Mouse (Mus musculus) liver, embryonic 14.5 days (tissue): Measurements from ENCODE around the gene Pola1. TPM values are rescaled to one million over a fixed set of nuclear protein-coding genes. Genes with fewer than 3 reads are reported as not detected.
A peak's percentile ranks its signal among the peaks of the same experiment; 100 is the strongest.

Experiments used
- ATAC-seq: fragments of 200-750 bp; cut with Nextera tagmentation; 2 replicates; pipeline ENCODE4 v1.8.0; 2017; ENCODE audit warnings: moderate number of reproducible peaks, mild to moderate bottlenecking, moderate library complexity; ENCODE audit not compliant: insufficient read depth
- DNase-seq, 3 experiments: peaks; one replicate each; pipeline ENCODE4 v3.0.0-alpha.2; 2012 to 2013; ENCODE audit warnings: low read depth in 3 of 3, low spot score in 3 of 3
- H3K27ac ChIP-seq: fragments of 300-500 bp; sonication (generic); 2 replicates; pipeline ENCODE4 v1.5.1; 2014; ENCODE audit warnings: moderate library complexity, mild to moderate bottlenecking, control low read depth, inconsistent platforms
- H3K27me3 ChIP-seq: fragments of 300-500 bp; sonication (generic); 2 replicates; pipeline ENCODE4 v1.6.1; 2014; ENCODE audit warnings: mild to moderate bottlenecking, low read length, moderate library complexity; ENCODE audit not compliant: control insufficient read depth, insufficient read depth
- H3K36me3 ChIP-seq: fragments of 300-500 bp; sonication (generic); replicated peaks from 2 replicates; pipeline ENCODE4 v1.6.1; 2014; ENCODE audit warnings: low read depth; ENCODE audit not compliant: control insufficient read depth, insufficient read depth
- H3K4me1 ChIP-seq, 2 experiments: fragments of 200-500 bp in 1 of 2; fragments of 300-500 bp in 1 of 2; sonication (generic) in 1 of 2; replicated peaks; 2 replicates each; pipeline ENCODE4 v1.6.1; 2012 to 2014; ENCODE audit warnings: antibody characterized with exemption in 1 of 2, inconsistent platforms in 1 of 2, low read length in 1 of 2; ENCODE audit not compliant: control insufficient read depth in 2 of 2, insufficient read depth in 2 of 2
- H3K4me2 ChIP-seq: fragments of 300-500 bp; sonication (generic); 2 replicates; pipeline ENCODE4 v1.6.1; 2014; ENCODE audit warnings: low read depth, mild to moderate bottlenecking, control low read depth, moderate library complexity
- H3K4me3 ChIP-seq, 2 experiments: fragments of 200-500 bp in 1 of 2; fragments of 300-500 bp in 1 of 2; sonication (generic) in 1 of 2; 2 replicates each; pipeline ENCODE4 v1.5.1; 2012 to 2014; ENCODE audit warnings: low read depth in 2 of 2, low read length in 2 of 2, mild to moderate bottlenecking in 2 of 2, control low read depth in 1 of 2, inconsistent platforms in 1 of 2, moderate library complexity in 1 of 2; ENCODE audit not compliant: insufficient read depth in 1 of 2
- H3K9ac ChIP-seq: fragments of 300-500 bp; sonication (generic); replicated peaks from 2 replicates; pipeline ENCODE4 v1.6.1; 2014; ENCODE audit warnings: mild to moderate bottlenecking, control low read depth, moderate library complexity
- H3K9me3 ChIP-seq: fragments of 300-500 bp; sonication (generic); 2 replicates; pipeline ENCODE4 v1.6.1; 2016; ENCODE audit warnings: low read length, mixed read lengths; ENCODE audit not compliant: control insufficient read depth
- CTCF ChIP-seq: IDR thresholded peaks from 2 replicates; pipeline ENCODE4 v1.5.1; 2016; ENCODE audit warnings: antibody characterized with exemption, low read depth, control low read depth
- EP300 ChIP-seq: IDR thresholded peaks from 2 replicates; pipeline ENCODE4 v1.6.1; 2016; ENCODE audit warnings: antibody characterized with exemption, low read depth
- whole genome bisulfite sequencing: fragments of 180-500 bp; shearing (Covaris S2); extraction: QIAGEN DNeasy Blood & Tissue Kit; methylation state at CpG from one replicate; pipeline ENCODE4 v1.1.7; 2014; ENCODE audit not compliant: insufficient replicate concordance; 5-methylcytosine and 5-hydroxymethylcytosine counted together
- polyA plus RNA-seq, 2 experiments: library from polyadenylated mRNA; depleted of rRNA in 1 of 2; stranded (reverse) in 1 of 2; unstranded in 1 of 2; fragments of >200 nt; fragmentation: Nextera tagmentation in 1 of 2; extraction: Ambion mirVana in 1 of 2; gene quantifications; 2 replicates each; pipeline versions ENCODE4 v1.2.1 to v1.2.3; 2012 to 2014

Gene Pola1
- polyA plus RNA-seq (2012; rRNA removed) = 3.9 and 6.7 TPM in 2 replicates
- 14.3 and 15.3 TPM in 2 replicates for polyA plus RNA-seq (2014; fragmentation: Nextera tagmentation; extraction: Ambion mirVana)

GRCm38 (mm10) chrX:93631657-93632449 is at the start of gene Pola1:
TSS of gene Pola1 (minus strand) at chrX:93632155.
- Histone ChIP-seq H3K27me3 (no peaks in the 10 kb centered on the region), H3K4me2 (peak within 1 kb of the TSS; percentile 74), H3K4me1 (peaks cover 0 to 4% of the 10 kb centered on the region in 2 experiments; a peak in 2 of 4 replicates), H3K36me3 (no peaks in the 10 kb centered on the region), H3K27ac (peak within 1 kb of the TSS; percentile 31; the same call in 1 of the 2 replicates), H3K4me3 (peak within 1 kb of the TSS; percentile 74 to 99), H3K9ac (peak within 1 kb of the TSS; percentile 74), H3K9me3 (no peaks in the 10 kb centered on the region)
- 12% methylated on average over 53 of the region's 53 CpGs for WGBS
- TF ChIP-seq CTCF (no peak), EP300 (no peak)
- ATAC-seq = peak; percentile 98
- DNase-seq = peak; percentile 70 to 71 (median 71)

- no peaks in the 10 kb centered on the region for H3K27me3 ChIP-seq
- H3K27ac ChIP-seq = peak overlapping the region; percentile 93
- WGBS = 32% methylated on average over 2 of the region's 2 CpGs
- peaks cover 11 to 19% of the 10 kb centered on the region in 2 experiments for H3K4me1 ChIP-seq
- H3K4me2 ChIP-seq = peak overlapping the region; percentile 72
- H3K9me3 ChIP-seq = no peaks in the 10 kb centered on the region
- no peak for ATAC-seq
- H3K4me3 ChIP-seq = peak overlapping the region; percentile 62 to 91; a peak in 3 of 4 replicates
- no peak for TF ChIP-seq CTCF
- no peak for TF ChIP-seq EP300
- DNase-seq = peak in 1 of 3 experiments; percentile 13
- H3K36me3 ChIP-seq = no peaks in the 10 kb centered on the region
- peak overlapping the region; percentile 78 for H3K9ac ChIP-seq
Observed at GRCm38 (mm10) chrX:93676228-93676627, 44.3 kb upstream of the Pola1 start.

- 10% methylated on average over 19 of the region's 19 CpGs for WGBS
- TF ChIP-seq EP300 = peak; percentile 81
- no peak for TF ChIP-seq CTCF
- H3K9ac ChIP-seq = peak overlapping the region; percentile 78
- peak overlapping the region; percentile 98 for H3K27ac ChIP-seq
- peak overlapping the region; percentile 62 to 91 for H3K4me3 ChIP-seq
- peak; percentile 82 to 88 (median 87) for DNase-seq
- no peaks in the 10 kb centered on the region for H3K9me3 ChIP-seq
- peak overlapping the region; percentile 72 for H3K4me2 ChIP-seq
- H3K4me1 ChIP-seq = peaks cover 11 to 19% of the 10 kb centered on the region in 2 experiments
- no peaks in the 10 kb centered on the region for H3K27me3 ChIP-seq
- peak; percentile 100 for ATAC-seq
- no peaks in the 10 kb centered on the region for H3K36me3 ChIP-seq
Observed at GRCm38 (mm10) chrX:93674836-93675795, 43.2 kb upstream of the Pola1 start.

- Histone ChIP-seq H3K36me3 (no peaks in the 10 kb centered on the region), H3K9me3 (no peaks in the 10 kb centered on the region), H3K4me2 (peak overlapping the region; percentile 72), H3K9ac (peak overlapping the region; percentile 55), H3K27ac (peak overlapping the region; percentile 98), H3K4me1 (peaks cover 11 to 19% of the 10 kb centered on the region in 2 experiments), H3K27me3 (no peaks in the 10 kb centered on the region), H3K4me3 (peak overlapping the region; percentile 42 to 49)
- TF ChIP-seq EP300 (no peak), CTCF (no peak)
- ATAC-seq (peak; percentile 21; the same call in 1 of the 2 replicates), DNase-seq (no peak)
- WGBS = 24% methylated on average over 3 of the region's 3 CpGs
Observed at GRCm38 (mm10) chrX:93674432-93674831, 42.5 kb upstream of the Pola1 start.
